Comparison of ENCODE assay signal across 1 mouse cellular context in the genomic region with DNA sequence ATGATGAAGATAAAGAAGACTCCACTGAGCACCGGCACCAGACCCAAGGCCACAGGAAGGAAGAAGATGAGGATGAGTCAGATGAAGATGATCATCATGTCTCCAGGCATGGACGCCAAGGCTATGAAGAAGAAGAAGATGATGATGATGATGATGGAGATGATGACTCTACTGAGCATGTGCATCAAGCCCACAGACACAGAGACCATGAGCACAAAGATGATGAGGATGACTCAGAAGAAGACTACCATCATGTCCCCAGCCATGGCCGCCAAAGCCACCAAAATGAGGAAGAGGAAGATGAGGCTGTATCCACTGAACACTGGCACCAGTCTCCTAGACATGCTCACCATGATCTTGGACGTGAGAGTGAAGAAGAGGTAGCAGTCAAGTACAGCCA.
TF ChIP-seq lines count a peak whose summit lies in the region.

No protein-coding gene starts in this region.

TF ChIP-seq in CH12.LX, 34 proteins besides CTCF, POLR2A, EP300 and RAD21:
- TF ChIP-seq MAX (IDR thresholded peaks at IDR 0.05; ENCODE audit: low read length) = no peak
- TF ChIP-seq NRF1 (IDR thresholded peaks at IDR 0.05; ENCODE audit: low read depth, low read length) = peak; percentile 65
- TF ChIP-seq BHLHE40 (IDR thresholded peaks at IDR 0.05; ENCODE audit: low read depth, low read length) = peak; percentile 30; the same call in 1 of the 2 replicates
- peak; percentile 61; the same call in 1 of the 2 replicates for TF ChIP-seq IRF4 (IDR thresholded peaks at IDR 0.05; ENCODE audit: low read depth, low read length)
